Mouse (Mus musculus): ENCODE measurements at regions not wholly inside any gene's neighbourhood (a gene's known extent, or its start where the extent isn't known, plus 50 kb on each side); places are given as distances from the start of the nearest gene placed in this dataset.

- Histone ChIP-seq H3K9me3 (no peaks in the 10 kb centered on the region), H3K4me2 (no peak overlapping the region), H3K9ac (no peak overlapping the region), H3K27me3 (no peaks in the 10 kb centered on the region), H3K27ac (replicated peaks) (no peak overlapping the region), H3K4me1 (replicated peaks) (no peaks in the 10 kb centered on the region), H3K4me3 (no peak overlapping the region), H3K36me3 (no peaks in the 10 kb centered on the region)
- 81% methylated on average over 3 of the region's 3 CpGs for WGBS
- ATAC-seq (ENCODE audit: low FRiP score, low read depth): no peak
These were observed 195.5 kb upstream of the Ednra start for GRCm38 (mm10) chr8:77919776-77920175.

GRCm38 (mm10) chr8:77921868-77922267, 197.6 kb upstream of the Ednra start:
- no peak for ATAC-seq (ENCODE audit: low FRiP score, low read depth)
- WGBS: 79% methylated on average over 4 of the region's 4 CpGs
- H3K4me3 ChIP-seq: no peak overlapping the region
- no peaks in the 10 kb centered on the region for H3K36me3 ChIP-seq
- H3K9ac ChIP-seq: no peak overlapping the region
- H3K9me3 ChIP-seq: no peaks in the 10 kb centered on the region
- no peak overlapping the region for H3K4me2 ChIP-seq
- no peaks in the 10 kb centered on the region for H3K4me1 ChIP-seq (replicated peaks)
- H3K27me3 ChIP-seq: no peaks in the 10 kb centered on the region
- no peak overlapping the region for H3K27ac ChIP-seq (replicated peaks)

- Histone ChIP-seq H3K4me3 (no peak overlapping the region), H3K36me3 (no peaks in the 10 kb centered on the region), H3K4me1 (replicated peaks) (no peaks in the 10 kb centered on the region), H3K27ac (replicated peaks) (no peak overlapping the region), H3K27me3 (no peaks in the 10 kb centered on the region), H3K4me2 (no peak overlapping the region), H3K9ac (no peak overlapping the region), H3K9me3 (no peaks in the 10 kb centered on the region)
- no peak for ATAC-seq (ENCODE audit: low FRiP score, low read depth)
- 92% methylated on average over 3 of the region's 3 CpGs for WGBS
These were observed 223.4 kb upstream of the Ednra start for GRCm38 (mm10) chr8:77947702-77948101.

GRCm38 (mm10) chr8:77949640-77950039, 225.4 kb upstream of the Ednra start:
- Histone ChIP-seq H3K36me3 (no peaks in the 10 kb centered on the region), H3K27me3 (no peaks in the 10 kb centered on the region), H3K4me3 (no peak overlapping the region), H3K9me3 (no peaks in the 10 kb centered on the region), H3K9ac (no peak overlapping the region), H3K4me1 (replicated peaks) (no peaks in the 10 kb centered on the region), H3K27ac (replicated peaks) (no peak overlapping the region), H3K4me2 (no peak overlapping the region)
- 91% methylated on average over 5 of the region's 5 CpGs for WGBS
- no peak for ATAC-seq (ENCODE audit: low FRiP score, low read depth)

- H3K4me2 ChIP-seq: no peak overlapping the region
- no peak overlapping the region for H3K9ac ChIP-seq
- H3K27me3 ChIP-seq: no peaks in the 10 kb centered on the region
These were observed 234.6 kb upstream of the Ednra start for GRCm38 (mm10) chr8:77958814-77959372.

GRCm38 (mm10) chr8:77963102-77963698, 238.9 kb upstream of the Ednra start:
- ATAC-seq (ENCODE audit: low FRiP score, low read depth): no peak
- no peaks in the 10 kb centered on the region for H3K27me3 ChIP-seq
- no peaks in the 10 kb centered on the region for H3K4me1 ChIP-seq (replicated peaks)
- H3K4me3 ChIP-seq: no peak overlapping the region
- no peak overlapping the region for H3K9ac ChIP-seq
- no peak overlapping the region for H3K4me2 ChIP-seq
- 37% methylated on average over 3 of the region's 3 CpGs for WGBS
- no peaks in the 10 kb centered on the region for H3K36me3 ChIP-seq
- H3K9me3 ChIP-seq: no peaks in the 10 kb centered on the region
- no peak overlapping the region for H3K27ac ChIP-seq (replicated peaks)

More at GRCm38 (mm10) chr8:77958814-77959372, 234.6 kb upstream of the Ednra start:
- Histone ChIP-seq H3K4me3 (no peak overlapping the region), H3K27ac (replicated peaks) (no peak overlapping the region), H3K9me3 (no peaks in the 10 kb centered on the region), H3K4me1 (replicated peaks) (no peaks in the 10 kb centered on the region), H3K36me3 (no peaks in the 10 kb centered on the region)
- 87% methylated on average over 4 of the region's 4 CpGs for WGBS
- no peak for ATAC-seq (ENCODE audit: low FRiP score, low read depth)

- no peak for ATAC-seq (ENCODE audit: low FRiP score, low read depth)
These were observed 242.7 kb upstream of the Ttc29 start for GRCm38 (mm10) chr8:77970378-77970777.

GRCm38 (mm10) chr8:77973714-77974113, 239.4 kb upstream of the Ttc29 start:
- no peaks in the 10 kb centered on the region for H3K27me3 ChIP-seq
- no peak for ATAC-seq (ENCODE audit: low FRiP score, low read depth)
- H3K4me1 ChIP-seq (replicated peaks): no peaks in the 10 kb centered on the region
- H3K4me2 ChIP-seq: no peak overlapping the region
- no peak overlapping the region for H3K9ac ChIP-seq
- H3K4me3 ChIP-seq: no peak overlapping the region
- WGBS: 84% methylated on average over 4 of the region's 4 CpGs
- no peak overlapping the region for H3K27ac ChIP-seq (replicated peaks)
- no peaks in the 10 kb centered on the region for H3K36me3 ChIP-seq
- no peaks in the 10 kb centered on the region for H3K9me3 ChIP-seq

More at GRCm38 (mm10) chr8:77970378-77970777, 242.7 kb upstream of the Ttc29 start:
- Histone ChIP-seq H3K4me1 (replicated peaks) (no peaks in the 10 kb centered on the region), H3K9me3 (no peaks in the 10 kb centered on the region), H3K27me3 (no peaks in the 10 kb centered on the region), H3K4me2 (no peak overlapping the region), H3K27ac (replicated peaks) (no peak overlapping the region), H3K36me3 (no peaks in the 10 kb centered on the region), H3K9ac (no peak overlapping the region), H3K4me3 (no peak overlapping the region)
- WGBS: 76% methylated on average over 8 of the region's 8 CpGs

GRCm38 (mm10) chr8:77979106-77979505, 234.0 kb upstream of the Ttc29 start:
- H3K27ac ChIP-seq (replicated peaks): no peak overlapping the region
- no peaks in the 10 kb centered on the region for H3K4me1 ChIP-seq (replicated peaks)
- no peaks in the 10 kb centered on the region for H3K36me3 ChIP-seq
- H3K9me3 ChIP-seq: no peaks in the 10 kb centered on the region
- 73% methylated on average over 2 of the region's 2 CpGs for WGBS
- H3K4me2 ChIP-seq: no peak overlapping the region
- H3K4me3 ChIP-seq: no peak overlapping the region
- no peak overlapping the region for H3K9ac ChIP-seq
- no peaks in the 10 kb centered on the region for H3K27me3 ChIP-seq
- ATAC-seq (ENCODE audit: low FRiP score, low read depth): no peak

- Histone ChIP-seq H3K9ac (no peak overlapping the region), H3K4me3 (no peak overlapping the region), H3K27ac (replicated peaks) (no peak overlapping the region), H3K4me1 (replicated peaks) (no peaks in the 10 kb centered on the region), H3K4me2 (no peak overlapping the region), H3K27me3 (no peaks in the 10 kb centered on the region), H3K36me3 (no peaks in the 10 kb centered on the region), H3K9me3 (no peaks in the 10 kb centered on the region)
- ATAC-seq (ENCODE audit: low FRiP score, low read depth): no peak
- 84% methylated on average over 3 of the region's 3 CpGs for WGBS
These were observed 232.4 kb upstream of the Ttc29 start for GRCm38 (mm10) chr8:77980701-77981100.

GRCm38 (mm10) chr8:77982031-77982430, 231.1 kb upstream of the Ttc29 start:
- Histone ChIP-seq H3K4me1 (replicated peaks) (no peaks in the 10 kb centered on the region), H3K9me3 (no peaks in the 10 kb centered on the region), H3K27ac (replicated peaks) (no peak overlapping the region), H3K9ac (no peak overlapping the region), H3K27me3 (no peaks in the 10 kb centered on the region), H3K36me3 (no peaks in the 10 kb centered on the region), H3K4me3 (no peak overlapping the region), H3K4me2 (no peak overlapping the region)
- no peak for ATAC-seq (ENCODE audit: low FRiP score, low read depth)
- WGBS: 81% methylated on average over 3 of the region's 3 CpGs

- 67% methylated on average over 3 of the region's 3 CpGs for WGBS
- no peaks in the 10 kb centered on the region for H3K9me3 ChIP-seq
- no peaks in the 10 kb centered on the region for H3K27me3 ChIP-seq
- no peak overlapping the region for H3K4me3 ChIP-seq
- H3K9ac ChIP-seq: no peak overlapping the region
- H3K36me3 ChIP-seq: no peaks in the 10 kb centered on the region
- no peak for ATAC-seq (ENCODE audit: low FRiP score, low read depth)
- no peak overlapping the region for H3K4me2 ChIP-seq
- H3K4me1 ChIP-seq (replicated peaks): no peaks in the 10 kb centered on the region
- no peak overlapping the region for H3K27ac ChIP-seq (replicated peaks)
These were observed 229.6 kb upstream of the Ttc29 start for GRCm38 (mm10) chr8:77983476-77983875.

GRCm38 (mm10) chr8:77987237-77987636, 225.9 kb upstream of the Ttc29 start:
- no peak for ATAC-seq (ENCODE audit: low FRiP score, low read depth)
- no peak overlapping the region for H3K4me3 ChIP-seq
- H3K27me3 ChIP-seq: no peaks in the 10 kb centered on the region
- H3K36me3 ChIP-seq: no peaks in the 10 kb centered on the region
- H3K27ac ChIP-seq (replicated peaks): no peak overlapping the region
- no peaks in the 10 kb centered on the region for H3K9me3 ChIP-seq
- H3K9ac ChIP-seq: no peak overlapping the region
- H3K4me1 ChIP-seq (replicated peaks): no peaks in the 10 kb centered on the region
- no peak overlapping the region for H3K4me2 ChIP-seq
